Mouse (Mus musculus): ENCODE measurements around the gene Mob1b.
"Not testable (repeated sequence)": the region's sequence is repeated elsewhere in the genome, so short reads cannot be mapped to it uniquely, and the experiment has no call there.

Gene Mob1b

GRCm38 (mm10) chr5:88699251-88699913, 21.3 kb upstream of the Mob1b start:
- DNase-seq (ENCODE audit: low spot score in 2 of 2), result no peak

DNA sequence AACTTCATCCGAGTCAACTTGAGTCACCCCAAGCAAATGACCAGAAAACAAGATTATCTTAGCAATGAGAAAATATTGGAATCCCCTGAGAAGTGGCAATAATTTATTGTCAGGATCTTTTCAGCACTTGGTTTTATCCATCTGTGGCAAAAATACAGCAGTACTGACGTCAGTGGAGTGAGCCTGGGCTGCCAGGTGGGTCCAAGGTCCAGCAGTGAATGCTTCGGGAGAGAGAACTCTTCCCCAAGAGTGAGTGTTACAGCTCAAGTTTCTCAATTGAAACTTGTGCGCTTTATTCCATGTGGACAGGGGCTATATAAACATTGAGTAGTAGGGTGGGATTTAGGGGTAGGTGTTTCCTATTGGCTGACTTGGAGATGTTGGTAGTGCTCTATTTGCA, 18.6 kb upstream of the Mob1b start:
- DNase-seq (ENCODE audit: low spot score in 2 of 2), result no peak

DNA sequence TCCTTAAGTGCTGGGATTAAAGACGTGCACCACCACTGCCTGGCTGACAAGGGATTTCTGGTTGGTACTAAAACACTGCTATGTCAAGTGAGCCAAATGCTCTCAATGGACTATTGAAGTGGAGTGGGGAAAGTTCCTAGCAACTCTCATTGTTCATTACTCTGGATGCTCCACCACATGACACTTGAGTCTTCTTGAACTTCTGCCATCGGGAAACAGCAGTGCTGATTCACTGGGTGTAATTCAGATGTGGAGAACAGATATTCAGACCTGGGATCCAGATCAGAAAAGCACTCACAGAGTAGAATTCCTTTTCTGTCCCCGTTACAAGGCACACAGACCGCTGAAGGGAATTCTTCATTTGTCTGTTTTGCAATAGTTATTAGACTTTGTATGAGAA, 17.1 kb upstream of the Mob1b start:
- DNase-seq (ENCODE audit: low spot score in 2 of 2), result no peak

DNA sequence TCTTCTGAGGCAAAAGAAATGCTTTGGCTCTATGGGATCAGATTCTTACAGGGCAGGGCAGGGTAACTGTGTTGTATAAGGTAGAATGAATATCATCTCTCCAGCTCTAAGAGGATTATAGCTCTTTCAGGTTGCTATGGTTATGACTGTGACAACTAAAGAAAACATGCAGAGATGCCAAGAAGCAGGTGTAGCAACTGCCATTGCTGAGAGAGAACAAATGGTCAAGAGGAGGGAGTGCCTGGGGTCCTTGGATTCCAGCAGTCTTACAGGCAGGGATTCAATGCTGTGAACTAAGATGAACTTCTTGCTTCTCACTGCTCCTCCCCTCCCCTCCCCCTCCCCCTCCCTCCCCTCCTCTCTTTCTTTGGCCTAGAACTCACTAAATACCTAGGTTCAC, 9.5 kb upstream of the Mob1b start:
- DNase-seq (ENCODE audit: low spot score in 2 of 2), result no peak

GRCm38 (mm10) chr5:88711618-88712224, 8.9 kb upstream of the Mob1b start:
- no peak for DNase-seq (ENCODE audit: low spot score in 2 of 2)

GRCm38 (mm10) chr5:88712328-88712727, 8.3 kb upstream of the Mob1b start:
- DNase-seq (ENCODE audit: low spot score in 2 of 2), result no peak

DNA sequence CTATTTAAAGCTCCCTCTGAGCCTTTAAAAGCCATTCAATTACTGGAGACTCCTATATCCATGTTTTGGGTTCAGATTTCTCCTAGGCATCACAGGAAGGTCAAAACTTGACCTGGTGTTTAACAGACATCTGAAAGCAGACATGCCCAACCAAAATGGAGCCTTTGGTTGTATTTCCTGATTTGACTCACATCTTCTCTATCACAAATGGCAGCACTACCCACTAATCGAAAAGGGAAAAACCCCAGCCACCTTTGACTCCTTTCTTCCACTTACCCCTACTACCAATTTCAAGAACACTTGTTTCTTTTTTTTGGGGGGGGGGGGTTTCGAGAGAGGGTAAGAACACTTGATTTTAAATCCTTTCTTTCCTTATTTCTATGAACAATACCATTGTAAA, 3.7 kb upstream of the Mob1b start:
- no peak for DNase-seq (ENCODE audit: low spot score in 2 of 2)

DNA sequence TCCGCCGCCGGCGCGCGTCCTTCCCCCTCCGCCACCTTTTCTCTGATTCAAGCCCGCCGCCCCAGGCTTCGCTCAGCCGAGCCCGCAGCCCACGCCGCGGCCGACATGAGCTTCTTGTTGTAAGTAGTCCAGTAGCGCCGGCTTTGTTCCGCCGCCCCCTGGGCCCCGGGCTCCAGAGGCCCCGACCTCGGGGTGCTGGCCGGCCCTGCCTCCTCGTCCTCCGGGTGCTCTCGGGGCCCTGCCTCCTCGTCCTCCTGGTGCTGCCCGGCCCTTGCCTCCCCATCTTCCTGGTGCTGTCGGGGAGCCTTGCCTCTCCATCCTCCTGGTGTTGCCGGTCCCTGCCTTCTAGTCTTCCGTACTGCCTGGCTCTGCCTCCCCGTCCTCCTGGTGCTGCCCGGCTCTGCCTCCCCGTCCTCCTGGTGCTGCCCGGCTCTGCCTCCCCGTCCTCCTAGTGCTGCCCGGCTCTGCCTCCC, 384 bp downstream of the Mob1b start:
- no peak for DNase-seq (ENCODE audit: low spot score in 2 of 2)

DNA sequence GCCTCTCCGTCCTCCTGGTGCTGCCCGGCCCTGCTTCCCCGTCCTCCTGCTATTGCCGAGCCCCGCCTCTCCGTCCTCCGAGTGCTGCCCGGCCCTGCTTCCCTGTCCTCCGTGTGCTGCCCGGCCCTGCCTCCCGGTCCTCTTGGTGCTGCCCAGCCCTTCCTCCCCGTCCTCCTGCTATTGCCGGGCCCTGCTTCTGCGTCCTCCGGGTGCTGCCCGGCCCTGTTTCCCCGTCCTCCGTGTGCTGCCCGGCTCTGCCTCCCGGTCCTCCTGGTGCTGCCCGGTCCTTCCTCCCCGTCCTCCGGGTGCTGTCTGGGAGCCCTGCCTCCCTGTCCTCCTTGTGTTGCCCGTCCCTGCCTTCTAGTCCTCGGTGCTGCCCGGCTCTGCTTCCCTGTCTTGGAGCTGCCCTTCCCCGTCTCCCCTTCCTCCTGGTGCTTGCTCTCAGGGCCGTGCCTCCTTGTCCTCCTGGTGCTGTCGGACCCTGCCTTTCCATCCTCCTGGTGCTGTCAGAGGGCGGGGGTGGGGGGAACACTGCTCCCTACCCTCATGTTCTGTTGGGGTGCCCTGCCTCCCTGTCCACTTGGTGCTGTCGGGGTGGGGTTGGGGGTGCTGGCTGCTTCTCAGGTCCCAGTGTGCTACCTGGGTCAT, 1.0 kb downstream of the Mob1b start:
- peak; percentile 18 to 43 for DNase-seq (ENCODE audit: low spot score in 2 of 2)

- no peak for DNase-seq (ENCODE audit: low spot score in 2 of 2)
Measured at GRCm38 (mm10) chr5:88722213-88722600, 1.6 kb downstream of the Mob1b start.

GRCm38 (mm10) chr5:88724030-88724429, 3.4 kb downstream of the Mob1b start:
- no peak for DNase-seq (ENCODE audit: low spot score in 2 of 2)

DNA sequence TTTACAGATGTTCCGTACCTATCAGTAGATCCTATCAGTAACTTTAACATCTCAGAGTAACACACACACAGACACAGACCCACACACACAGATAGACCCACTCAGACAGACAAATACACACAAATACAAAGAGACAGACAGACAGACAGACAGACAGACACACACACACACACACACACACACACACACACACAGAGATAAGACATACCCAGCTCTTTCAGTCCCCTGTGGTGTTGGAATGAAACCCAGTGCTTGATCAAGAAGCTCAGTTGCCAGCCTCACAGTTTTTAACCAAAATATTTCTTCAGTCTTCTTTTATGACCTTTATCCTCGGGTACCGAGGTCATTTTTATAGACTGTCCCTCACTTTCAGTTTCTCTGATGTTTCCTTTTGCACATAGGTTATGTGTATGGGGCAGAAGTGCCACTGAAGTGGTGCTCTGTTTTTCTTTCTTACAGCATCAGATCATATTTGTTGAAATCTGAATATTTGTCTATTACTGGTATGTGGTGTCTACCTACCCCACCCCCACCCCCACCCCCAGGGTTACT, 7.0 kb downstream of the Mob1b start:
- no peak for DNase-seq (ENCODE audit: low spot score in 2 of 2)

- DNase-seq (ENCODE audit: low spot score in 2 of 2), result no peak
Measured at GRCm38 (mm10) chr5:88734786-88735185, 14.1 kb downstream of the Mob1b start.

GRCm38 (mm10) chr5:88741065-88741464, 20.4 kb downstream of the Mob1b start:
- not testable (repeated sequence) for DNase-seq (ENCODE audit: low spot score in 2 of 2)

GRCm38 (mm10) chr5:88747774-88748173, 27.1 kb downstream of the Mob1b start:
- no peak for DNase-seq (ENCODE audit: low spot score in 2 of 2)

- DNase-seq (ENCODE audit: low spot score in 2 of 2), result no peak
Measured at GRCm38 (mm10) chr5:88753199-88753598, 32.5 kb downstream of the Mob1b start.

GRCm38 (mm10) chr5:88762611-88763010, 42.0 kb downstream of the Mob1b start:
- no peak for DNase-seq (ENCODE audit: low spot score in 2 of 2)

DNA sequence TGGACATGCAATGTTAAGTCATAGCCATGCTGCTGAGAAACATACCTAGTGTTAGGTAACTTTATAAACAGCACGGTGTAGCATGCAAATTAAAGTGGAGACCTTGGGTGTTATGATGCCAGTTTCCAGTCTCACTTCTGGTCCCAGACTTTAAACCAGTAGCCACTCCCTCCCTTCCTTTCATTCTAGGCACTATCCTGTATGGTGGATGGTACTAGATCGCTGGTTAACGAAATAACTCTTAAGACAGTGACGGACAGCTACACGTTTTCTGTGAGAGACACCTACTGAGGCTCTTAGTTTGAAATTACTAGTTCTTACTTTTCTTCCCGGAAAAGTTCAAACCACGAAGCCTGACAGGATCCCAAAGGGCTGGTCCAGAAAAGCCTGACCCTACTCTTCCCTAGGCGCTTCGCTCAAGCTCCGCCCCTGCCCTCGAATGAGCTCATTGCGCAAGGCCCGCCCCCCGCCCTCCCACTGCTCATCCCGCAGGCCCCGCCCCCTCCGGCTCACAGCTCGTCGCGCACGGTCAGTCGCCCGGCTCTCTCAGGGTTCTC, 43.9 kb downstream of the Mob1b start:
- DNase-seq (ENCODE audit: low spot score in 2 of 2), result no peak

DNA sequence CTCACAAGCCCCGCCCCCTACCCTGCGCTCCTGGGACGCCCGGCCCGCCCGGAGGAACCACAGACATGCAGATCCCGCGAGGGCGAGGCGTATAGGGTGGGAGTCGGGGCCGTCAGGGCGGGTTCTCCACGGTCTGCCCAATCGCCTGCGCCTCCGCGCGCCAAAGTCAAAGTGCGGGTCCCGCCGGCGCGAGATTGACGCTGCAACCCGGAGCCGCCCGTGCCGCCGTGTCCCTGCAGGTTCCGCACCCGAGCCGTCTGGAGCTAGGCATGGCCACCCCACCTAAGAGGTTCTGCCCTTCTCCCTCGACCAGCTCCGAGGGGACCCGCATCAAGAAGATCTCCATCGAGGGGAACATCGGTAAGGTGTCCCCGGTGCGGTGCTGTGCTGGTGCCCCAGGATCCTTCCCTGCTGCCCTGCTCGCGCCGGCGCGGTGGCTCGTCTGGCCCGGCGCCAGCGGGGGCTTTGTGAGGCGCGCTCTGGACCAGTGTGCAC, 44.4 kb downstream of the Mob1b start, which contains the start of gene Dck:
TSS of gene Dck (plus strand) at position 10 of the 495 bp plus-strand sequence.
- peak; percentile 96 to 98 for DNase-seq (ENCODE audit: low spot score in 2 of 2)

- DNase-seq (ENCODE audit: low spot score in 2 of 2), result no peak
Measured at GRCm38 (mm10) chr5:88765587-88765986, 44.9 kb downstream of the Mob1b start.

DNA sequence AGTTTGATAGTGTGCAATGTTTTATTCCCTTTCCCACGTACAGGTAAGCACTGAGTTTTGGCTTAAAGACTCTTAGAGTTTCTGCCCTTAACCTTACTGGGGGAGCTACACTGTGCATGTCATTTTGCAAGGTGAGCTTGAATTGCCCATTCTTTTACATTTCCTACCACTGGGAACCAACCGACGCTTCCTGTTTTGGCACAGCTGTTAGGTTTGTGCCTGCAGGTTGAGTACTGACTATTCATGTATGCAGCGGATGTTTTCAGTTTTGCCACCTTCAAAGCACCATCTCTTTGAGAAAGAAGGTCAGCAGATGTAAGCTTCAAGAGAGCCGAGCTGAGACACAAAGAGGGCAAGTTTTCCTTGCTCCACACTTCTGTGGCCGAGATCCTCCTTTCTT, 45.5 kb downstream of the Mob1b start:
- no peak for DNase-seq (ENCODE audit: low spot score in 2 of 2)

DNA sequence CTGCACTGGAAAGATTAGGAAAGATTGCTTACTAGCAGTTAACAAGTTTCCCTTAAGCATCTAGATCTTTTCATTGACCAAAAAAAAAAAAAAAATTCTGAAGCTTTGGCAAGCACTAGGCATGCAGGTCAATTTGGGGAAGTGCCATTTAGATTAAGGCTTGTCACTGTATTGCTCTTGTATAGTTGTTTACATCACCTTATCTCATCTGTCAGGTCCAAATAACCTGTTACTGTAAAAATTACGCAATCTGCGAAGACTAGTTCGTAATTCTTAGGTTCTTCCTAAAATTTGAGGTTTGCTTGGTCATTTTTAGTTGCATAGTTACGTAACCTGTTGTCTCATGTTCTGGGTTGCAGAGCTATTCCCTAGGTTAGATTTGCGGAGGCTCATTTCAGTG, 46.2 kb downstream of the Mob1b start:
- no peak for DNase-seq (ENCODE audit: low spot score in 2 of 2)
